ENCODE assay signal across 8 mouse cellular contexts in the genomic region with DNA sequence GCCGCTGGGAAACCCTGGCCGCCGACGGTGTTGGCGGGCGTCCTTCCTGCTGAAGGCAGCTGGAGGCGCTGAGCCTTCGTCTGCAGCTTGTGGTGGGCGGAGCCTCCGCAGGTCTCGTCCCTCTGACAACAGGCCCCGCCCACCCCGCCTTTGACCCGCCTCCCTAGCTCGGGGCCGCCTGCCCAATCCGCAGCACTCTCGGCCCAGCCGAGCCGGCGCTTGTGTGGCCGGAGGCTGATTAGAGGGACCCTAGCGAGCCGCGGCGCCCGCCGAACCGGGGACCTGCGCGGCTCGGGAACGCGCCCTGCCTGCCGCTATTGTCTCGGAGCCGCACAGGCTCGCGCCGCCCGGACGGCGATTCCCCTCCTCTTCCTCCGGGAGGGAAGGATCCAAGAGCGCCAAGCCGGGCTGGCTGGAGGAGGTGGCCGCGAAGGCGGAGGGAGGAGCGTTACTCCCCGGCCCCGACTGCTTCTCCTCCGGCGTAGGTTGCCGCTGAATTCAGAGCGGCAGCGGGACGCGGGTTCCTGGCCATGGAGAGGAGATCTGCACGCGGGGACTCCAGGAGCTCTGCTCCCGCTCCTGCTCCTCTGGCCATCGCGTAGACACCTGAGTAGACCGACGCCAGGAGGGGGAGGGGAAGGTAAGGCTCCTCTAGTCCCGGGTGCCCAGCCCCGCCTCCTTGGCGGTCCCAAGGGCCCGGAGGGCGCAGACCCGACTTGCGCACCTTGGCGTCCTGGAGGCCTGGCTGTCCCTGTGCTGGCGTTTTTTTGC. TPM values are rescaled to one million over a fixed set of nuclear protein-coding genes. Genes with fewer than 3 reads are reported as not detected.
A peak's percentile ranks its signal among the peaks of the same experiment; 100 is the strongest.
DNase-seq lines count a peak whose midpoint lies in the region; ATAC-seq lines count a peak whose summit lies in the region.

A gene (plus strand): TSS at position 196 of the 771 bp plus-strand sequence.

- no peaks in the 10 kb centered on the region for H3K27me3 ChIP-seq in hindbrain, embryonic 14.5 days (ENCODE audit: control insufficient read depth, insufficient read depth, low read length)

- peak within 1 kb of the TSS; percentile 61 for H3K4me2 ChIP-seq in hindbrain, embryonic 14.5 days (replicated peaks)

- H3K9ac ChIP-seq in hindbrain, embryonic 14.5 days: peak within 1 kb of the TSS; percentile 88

- H3K27ac ChIP-seq in hindbrain, embryonic 14.5 days: peak within 1 kb of the TSS; percentile 94

- peak within 1 kb of the TSS; percentile 78 for H3K4me3 ChIP-seq in hindbrain, embryonic 14.5 days (replicated peaks; ENCODE audit: low read length)

- DNase-seq in T-cell, adult 2 months (ENCODE audit: low spot score): peak; percentile 85
- peak; percentile 98 to 100 for DNase-seq in cerebellum, postnatal 25 days
- peak; percentile 89 to 91 for DNase-seq in frontal cortex, postnatal 25 days (ENCODE audit: low spot score in 2 of 2)
- DNase-seq in hindbrain, embryonic 14.5 days (ENCODE audit: low spot score): peak; percentile 92
- peak; percentile 93 to 95 for DNase-seq in layer of hippocampus, postnatal 36 days
- peak; percentile 95 for DNase-seq in lung, postnatal 25 days (ENCODE audit: low spot score)
- peak; percentile 82 for DNase-seq in retina, adult 2 months (ENCODE audit: low read depth, low spot score)
- DNase-seq in thymus, postnatal 25 days: peak; percentile 91

- peak; percentile 94 for ATAC-seq in hindbrain, embryonic 14.5 days (ENCODE audit: low FRiP score)

- H3K36me3 ChIP-seq in hindbrain, embryonic 14.5 days (replicated peaks; ENCODE audit: control insufficient read depth, insufficient read depth): no peaks in the 10 kb centered on the region

- H3K4me1 ChIP-seq in hindbrain, embryonic 14.5 days (replicated peaks; ENCODE audit: control insufficient read depth, insufficient read depth, low read length): peaks cover 41% of the 10 kb centered on the region

- no peaks in the 10 kb centered on the region for H3K9me3 ChIP-seq in hindbrain, embryonic 14.5 days (ENCODE audit: control insufficient read depth, low read length)

- under 1% methylated on average over 72 of the region's 75 CpGs for WGBS in hindbrain, embryonic 14.5 days

RNA-seq across cellular contexts. Expression of the gene that starts here (rescaled TPM):
- polyA plus RNA-seq in hindbrain, embryonic 14.5 days (2014; fragmentation: Nextera tagmentation; extraction: Ambion mirVana): 26.4 and 26.8 TPM in 2 replicates
- total RNA-seq in layer of hippocampus, postnatal 36 days (2021): 10 to 100 TPM; 12.5 to 12.7 TPM

Comparison
In these comparisons a context has a peak if more than half of its experiments do, and no peak if none do; other contexts are left out.
1. Peak in every context shown above with its lines: DNase-seq, ATAC-seq, H3K4me3 ChIP-seq and H3K27ac ChIP-seq.